Mouse (Mus musculus) right cerebral cortex, postnatal 25 days (tissue): ENCODE measurements around the gene Adgrg7.

Experiments used
- DNase-seq: peaks from one replicate; pipeline ENCODE4 v3.0.0; 2022

The Adgrg7 gene

GRCm38 (mm10) chr16:56795481-56796139 lies at the start of gene Adgrg7:
TSS of gene Adgrg7 (minus strand) at chr16:56795855.
- no peak for DNase-seq

- DNase-seq: no peak
Measured at GRCm38 (mm10) chr16:56842988-56843387, 47.3 kb upstream of the Adgrg7 start.

GRCm38 (mm10) chr16:56833312-56833711 lies 37.7 kb upstream of the Adgrg7 start:
- no peak for DNase-seq

- DNase-seq: no peak
Measured at GRCm38 (mm10) chr16:56831986-56832385, 36.3 kb upstream of the Adgrg7 start.

GRCm38 (mm10) chr16:56801370-56802109 lies 5.9 kb upstream of the Adgrg7 start:
- DNase-seq: no peak

GRCm38 (mm10) chr16:56800946-56801345 lies 5.3 kb upstream of the Adgrg7 start:
- no peak for DNase-seq

GRCm38 (mm10) chr16:56800469-56800868 lies 4.8 kb upstream of the Adgrg7 start:
- no peak for DNase-seq

GRCm38 (mm10) chr16:56799541-56800029 lies 3.9 kb upstream of the Adgrg7 start:
- DNase-seq: no peak

GRCm38 (mm10) chr16:56798873-56799272 lies 3.2 kb upstream of the Adgrg7 start:
- no peak for DNase-seq

GRCm38 (mm10) chr16:56794383-56795144 lies 1.1 kb downstream of the Adgrg7 start:
- no peak for DNase-seq

- DNase-seq: no peak
Measured at GRCm38 (mm10) chr16:56793778-56794177, 1.9 kb downstream of the Adgrg7 start.

GRCm38 (mm10) chr16:56785943-56786342 lies 9.7 kb downstream of the Adgrg7 start:
- DNase-seq: no peak

- DNase-seq: peak; percentile 21
Measured at GRCm38 (mm10) chr16:56771163-56772105, 24.2 kb downstream of the Adgrg7 start.

- DNase-seq: no peak
Measured at GRCm38 (mm10) chr16:56729060-56729459, 66.6 kb downstream of the Adgrg7 start.

- no peak for DNase-seq
Measured at GRCm38 (mm10) chr16:56724927-56725326, 70.7 kb downstream of the Adgrg7 start.

- DNase-seq: no peak
Measured at GRCm38 (mm10) chr16:56722357-56722756, 73.3 kb downstream of the Adgrg7 start.

GRCm38 (mm10) chr16:56719031-56719430 lies 76.6 kb downstream of the Adgrg7 start:
- DNase-seq: no peak

- peak; percentile 98 for DNase-seq
Measured at GRCm38 (mm10) chr16:56717224-56718200, 78.1 kb downstream of the Adgrg7 start, which contains the start of gene Tfg. TSS of gene Tfg (minus strand) at chr16:56717450.

- peak; percentile 24 for DNase-seq
Measured at GRCm38 (mm10) chr16:56716557-56717179, 79.0 kb downstream of the Adgrg7 start.

GRCm38 (mm10) chr16:56715608-56716007 lies 80.0 kb downstream of the Adgrg7 start:
- no peak for DNase-seq
